Mouse (Mus musculus): Measurements from ENCODE around the gene Wnt9a. TPM values are rescaled to one million over a fixed set of nuclear protein-coding genes. Genes with fewer than 3 reads are reported as not detected.

The Wnt9a gene
- polyA plus RNA-seq, 1 experiment = 1.8 TPM

- H3ac ChIP-seq (ENCODE audit: control insufficient read depth, insufficient read length, low read depth) = no peak overlapping the region
- H3K79me2 ChIP-seq (ENCODE audit: control insufficient read depth, insufficient read depth) = no peaks in the 10 kb centered on the region
- TF ChIP-seq MYOD1 (IDR thresholded peaks at IDR 0.05; ENCODE audit: control insufficient read depth, insufficient read length, low read depth) (no peak), FOSL1 (IDR thresholded peaks at IDR 0.05; ENCODE audit: insufficient read depth, low read length, poor library complexity, severe bottlenecking) (no peak), MAX (IDR thresholded peaks at IDR 0.05) (no peak), MYOG (IDR thresholded peaks at IDR 0.05; ENCODE audit: control insufficient read depth, extremely low read depth, insufficient read length) (no peak), USF1 (IDR thresholded peaks at IDR 0.05; ENCODE audit: low read depth) (no peak), CTCF (IDR thresholded peaks at IDR 0.05; ENCODE audit: control insufficient read depth, insufficient read depth, insufficient read length) (no peak)
- H3K36me3 ChIP-seq (ENCODE audit: control insufficient read depth, insufficient read depth) = no peaks in the 10 kb centered on the region
- peaks cover 8% of the 10 kb centered on the region for H3K27me3 ChIP-seq (ENCODE audit: control insufficient read depth, insufficient read depth, insufficient read length)
- H3K4me3 ChIP-seq (ENCODE audit: insufficient read depth, poor library complexity, severe bottlenecking) = no peak overlapping the region
- H3K79me3 ChIP-seq (ENCODE audit: low read depth) = no peaks in the 10 kb centered on the region
Observed at GRCm38 (mm10) chr11:59337955-59338735, 31.4 kb downstream of the Wnt9a start.

DNA sequence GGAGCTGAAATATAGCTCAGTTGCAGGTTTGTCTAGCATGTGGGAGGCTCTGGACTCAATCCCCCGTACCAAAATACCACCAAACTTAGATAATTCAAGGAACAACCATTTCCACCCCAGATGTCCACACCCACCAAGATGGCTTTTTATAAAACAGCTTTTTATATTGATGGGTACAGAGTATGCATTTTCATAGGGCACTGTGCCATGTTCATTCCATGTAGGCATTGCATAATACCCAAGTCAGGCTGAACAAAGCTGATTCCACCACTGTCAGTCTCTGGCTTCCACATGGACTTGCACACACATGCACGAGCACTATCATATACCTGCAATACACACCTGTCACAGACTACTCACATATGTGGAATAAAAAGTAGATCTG, 32.0 kb downstream of the Wnt9a start:
- Histone ChIP-seq H3K79me3 (ENCODE audit: low read depth) (no peaks in the 10 kb centered on the region), H3K4me3 (ENCODE audit: insufficient read depth, poor library complexity, severe bottlenecking) (no peak overlapping the region), H3K27me3 (ENCODE audit: control insufficient read depth, insufficient read depth, insufficient read length) (peaks cover 10% of the 10 kb centered on the region), H3ac (ENCODE audit: control insufficient read depth, insufficient read length, low read depth) (no peak overlapping the region), H3K36me3 (ENCODE audit: control insufficient read depth, insufficient read depth) (no peaks in the 10 kb centered on the region), H3K79me2 (ENCODE audit: control insufficient read depth, insufficient read depth) (no peaks in the 10 kb centered on the region)
- TF ChIP-seq CEBPB (IDR thresholded peaks at IDR 0.05; ENCODE audit: low read depth) (peak; percentile 10), USF1 (IDR thresholded peaks at IDR 0.05; ENCODE audit: low read depth) (no peak), CTCF (IDR thresholded peaks at IDR 0.05; ENCODE audit: control insufficient read depth, insufficient read depth, insufficient read length) (no peak), MYOG (IDR thresholded peaks at IDR 0.05; ENCODE audit: control insufficient read depth, extremely low read depth, insufficient read length) (no peak), MYOD1 (IDR thresholded peaks at IDR 0.05; ENCODE audit: control insufficient read depth, insufficient read length, low read depth) (no peak), MAX (IDR thresholded peaks at IDR 0.05) (no peak)

DNA sequence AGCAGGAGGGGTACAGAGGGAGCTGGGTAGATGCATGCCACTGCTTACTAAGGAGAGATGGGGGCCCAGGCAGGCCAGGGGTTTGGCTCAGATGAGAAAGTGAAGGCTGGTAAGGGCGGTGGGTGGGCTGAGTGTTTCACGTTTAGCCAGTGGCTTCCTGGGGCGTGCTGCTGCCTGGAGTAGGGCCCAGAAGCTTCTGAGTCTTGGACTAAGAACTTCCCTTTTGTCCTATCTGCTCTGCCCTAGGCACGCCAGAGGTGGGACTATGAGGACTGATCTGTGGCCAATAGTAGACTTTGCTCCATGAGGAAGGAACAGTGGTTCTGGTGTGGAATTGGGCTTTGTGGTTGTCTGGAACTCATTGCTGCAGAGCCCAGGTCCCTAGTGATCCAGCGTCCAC, 36.2 kb downstream of the Wnt9a start:
- Histone ChIP-seq H3ac (ENCODE audit: control insufficient read depth, insufficient read length, low read depth) (no peak overlapping the region), H3K79me2 (ENCODE audit: control insufficient read depth, insufficient read depth) (no peaks in the 10 kb centered on the region), H3K36me3 (ENCODE audit: control insufficient read depth, insufficient read depth) (no peaks in the 10 kb centered on the region)

GRCm38 (mm10) chr11:59346166-59346910, 39.6 kb downstream of the Wnt9a start:
- Histone ChIP-seq H3K79me3 (ENCODE audit: low read depth) (no peaks in the 10 kb centered on the region), H3K4me3 (ENCODE audit: insufficient read depth, poor library complexity, severe bottlenecking) (no peak overlapping the region), H3K27me3 (ENCODE audit: control insufficient read depth, insufficient read depth, insufficient read length) (peaks cover 10% of the 10 kb centered on the region), H3ac (ENCODE audit: control insufficient read depth, insufficient read length, low read depth) (no peak overlapping the region), H3K36me3 (ENCODE audit: control insufficient read depth, insufficient read depth) (no peaks in the 10 kb centered on the region), H3K79me2 (ENCODE audit: control insufficient read depth, insufficient read depth) (no peaks in the 10 kb centered on the region)
- TF ChIP-seq CEBPB (IDR thresholded peaks at IDR 0.05; ENCODE audit: low read depth) (no peak), CTCF (IDR thresholded peaks at IDR 0.05; ENCODE audit: control insufficient read depth, insufficient read depth, insufficient read length) (no peak), FOSL1 (IDR thresholded peaks at IDR 0.05; ENCODE audit: insufficient read depth, low read length, poor library complexity, severe bottlenecking) (no peak), MYOD1 (IDR thresholded peaks at IDR 0.05; ENCODE audit: control insufficient read depth, insufficient read length, low read depth) (no peak), MAX (IDR thresholded peaks at IDR 0.05) (no peak), MYOG (IDR thresholded peaks at IDR 0.05; ENCODE audit: control insufficient read depth, extremely low read depth, insufficient read length) (no peak), USF1 (IDR thresholded peaks at IDR 0.05; ENCODE audit: low read depth) (no peak)

More for the DNA sequence above, 36.2 kb downstream of the Wnt9a start:
- Histone ChIP-seq H3K4me3 (ENCODE audit: insufficient read depth, poor library complexity, severe bottlenecking) (no peak overlapping the region), H3K27me3 (ENCODE audit: control insufficient read depth, insufficient read depth, insufficient read length) (peaks cover 10% of the 10 kb centered on the region), H3K79me3 (ENCODE audit: low read depth) (no peaks in the 10 kb centered on the region)
- TF ChIP-seq MYOG (IDR thresholded peaks at IDR 0.05; ENCODE audit: control insufficient read depth, extremely low read depth, insufficient read length) = no peak
- TF ChIP-seq MYOD1 (IDR thresholded peaks at IDR 0.05; ENCODE audit: control insufficient read depth, insufficient read length, low read depth) = no peak
- TF ChIP-seq MAX (IDR thresholded peaks at IDR 0.05) = no peak
- no peak for TF ChIP-seq FOSL1 (IDR thresholded peaks at IDR 0.05; ENCODE audit: insufficient read depth, low read length, poor library complexity, severe bottlenecking)
- no peak for TF ChIP-seq CEBPB (IDR thresholded peaks at IDR 0.05; ENCODE audit: low read depth)
- no peak for TF ChIP-seq USF1 (IDR thresholded peaks at IDR 0.05; ENCODE audit: low read depth)
- TF ChIP-seq CTCF (IDR thresholded peaks at IDR 0.05; ENCODE audit: control insufficient read depth, insufficient read depth, insufficient read length) = no peak

GRCm38 (mm10) chr11:59350326-59350725, 43.6 kb downstream of the Wnt9a start:
- H3K27me3 ChIP-seq (ENCODE audit: control insufficient read depth, insufficient read depth, insufficient read length) = no peaks in the 10 kb centered on the region
- H3K4me3 ChIP-seq (ENCODE audit: insufficient read depth, poor library complexity, severe bottlenecking) = no peak overlapping the region
- H3ac ChIP-seq (ENCODE audit: control insufficient read depth, insufficient read length, low read depth) = no peak overlapping the region
- H3K79me2 ChIP-seq (ENCODE audit: control insufficient read depth, insufficient read depth) = no peaks in the 10 kb centered on the region
- no peaks in the 10 kb centered on the region for H3K36me3 ChIP-seq (ENCODE audit: control insufficient read depth, insufficient read depth)
- TF ChIP-seq MAX (IDR thresholded peaks at IDR 0.05) (no peak), CTCF (IDR thresholded peaks at IDR 0.05; ENCODE audit: control insufficient read depth, insufficient read depth, insufficient read length) (no peak)
- H3K79me3 ChIP-seq (ENCODE audit: low read depth) = no peaks in the 10 kb centered on the region

All from C2C12 (cell line).